Mouse (Mus musculus) E14TG2a.4 (cell line): ENCODE results near the gene Itgb3bp.

Experiments
- CTCF ChIP-seq: conservative IDR thresholded peaks from 2 replicates; pipeline ENCODE4 v1.5.1; 2014; ENCODE audit warnings: low read length
- NANOG ChIP-seq: IDR thresholded peaks from 2 replicates; pipeline ENCODE4 v1.6.1; 2014; ENCODE audit warnings: borderline replicate concordance, low read length, mixed read lengths
- POU5F1 ChIP-seq: IDR thresholded peaks from 2 replicates; pipeline ENCODE4 v1.6.1; 2014; ENCODE audit warnings: low read length, borderline replicate concordance

- TF ChIP-seq CTCF, result no peak
- no peak for TF ChIP-seq POU5F1
- TF ChIP-seq NANOG, result no peak
Observed at GRCm38 (mm10) chr4:99929613-99930517, at the start of gene Itgb3bp.
